Mouse (Mus musculus): Measurements from ENCODE around the gene Glce.

DNA sequence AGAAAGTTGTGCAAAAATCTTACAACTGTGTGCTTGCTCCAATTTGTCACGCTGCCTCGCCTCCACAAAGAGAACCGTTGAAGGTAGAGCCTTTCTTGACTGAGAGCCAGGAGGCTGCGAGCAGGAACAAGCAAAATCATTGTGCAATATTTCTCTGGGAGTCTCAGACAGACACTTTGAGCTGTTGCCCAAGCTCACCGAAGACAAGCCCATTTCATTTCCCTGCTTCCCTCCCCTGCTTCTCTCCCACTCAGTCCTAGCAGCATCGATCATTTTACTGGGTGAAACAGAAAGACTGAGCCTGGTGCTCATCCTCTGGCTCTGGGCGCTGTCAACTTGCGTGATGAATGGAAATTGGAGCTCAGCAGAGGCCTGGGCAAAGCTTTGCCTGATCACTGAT is 14.8 kb upstream of the Glce start:
- TF ChIP-seq CTCF (conservative IDR thresholded peaks at IDR 0.05; ENCODE audit: low read length) (no peak), NANOG (IDR thresholded peaks at IDR 0.05; ENCODE audit: borderline replicate concordance, low read length) (no peak), POU5F1 (IDR thresholded peaks at IDR 0.05; ENCODE audit: borderline replicate concordance, low read length) (no peak)
